Mouse (Mus musculus) lung, adult 2 months (tissue): Measurements from ENCODE around the gene Gpm6b. TPM values are rescaled to one million over a fixed set of nuclear protein-coding genes. Genes with fewer than 3 reads are reported as not detected.

ENCODE experiments used
- DNase-seq: peaks from one replicate; pipeline ENCODE4 v3.0.0; 2022
- H3K4me1 ChIP-seq: fragments of 200-500 bp; 2 replicates; pipeline ENCODE4 v1.6.1; 2011; ENCODE audit warnings: low read length; ENCODE audit not compliant: control insufficient read depth, insufficient read depth
- H3K4me3 ChIP-seq: fragments of 200-500 bp; replicated peaks from 2 replicates; pipeline ENCODE3; 2011; ENCODE audit warnings: low read depth, mild to moderate bottlenecking, control low read depth, low read length; ENCODE audit errors: extremely low read depth
- CTCF ChIP-seq: fragments of 200-500 bp; IDR thresholded peaks from 2 replicates; pipeline ENCODE4 v1.5.1; 2011; ENCODE audit warnings: mild to moderate bottlenecking, low read length, control low read depth; ENCODE audit not compliant: insufficient read depth
- POLR2A ChIP-seq: fragments of 200-500 bp; IDR thresholded peaks from 2 replicates; pipeline ENCODE4 v1.6.1; 2011; ENCODE audit warnings: low read depth, mild to moderate bottlenecking, control low read depth, low read length, borderline replicate concordance; ENCODE audit errors: extremely low read depth
- WGBS: fragments of 180-500 bp; shearing (Covaris S2); methylation state at CpG from one replicate; pipeline ENCODE4 v1.1.7; 2018; 5-methylcytosine and 5-hydroxymethylcytosine counted together
- polyA plus RNA-seq: library from polyadenylated mRNA; depleted of rRNA; stranded (reverse); fragments of >200 nt; gene quantifications from 2 replicates; pipeline ENCODE4 v1.2.3, GENCODE M21; 2012

Gene Gpm6b
- polyA plus RNA-seq, 1 experiment = 20.2 TPM

DNA sequence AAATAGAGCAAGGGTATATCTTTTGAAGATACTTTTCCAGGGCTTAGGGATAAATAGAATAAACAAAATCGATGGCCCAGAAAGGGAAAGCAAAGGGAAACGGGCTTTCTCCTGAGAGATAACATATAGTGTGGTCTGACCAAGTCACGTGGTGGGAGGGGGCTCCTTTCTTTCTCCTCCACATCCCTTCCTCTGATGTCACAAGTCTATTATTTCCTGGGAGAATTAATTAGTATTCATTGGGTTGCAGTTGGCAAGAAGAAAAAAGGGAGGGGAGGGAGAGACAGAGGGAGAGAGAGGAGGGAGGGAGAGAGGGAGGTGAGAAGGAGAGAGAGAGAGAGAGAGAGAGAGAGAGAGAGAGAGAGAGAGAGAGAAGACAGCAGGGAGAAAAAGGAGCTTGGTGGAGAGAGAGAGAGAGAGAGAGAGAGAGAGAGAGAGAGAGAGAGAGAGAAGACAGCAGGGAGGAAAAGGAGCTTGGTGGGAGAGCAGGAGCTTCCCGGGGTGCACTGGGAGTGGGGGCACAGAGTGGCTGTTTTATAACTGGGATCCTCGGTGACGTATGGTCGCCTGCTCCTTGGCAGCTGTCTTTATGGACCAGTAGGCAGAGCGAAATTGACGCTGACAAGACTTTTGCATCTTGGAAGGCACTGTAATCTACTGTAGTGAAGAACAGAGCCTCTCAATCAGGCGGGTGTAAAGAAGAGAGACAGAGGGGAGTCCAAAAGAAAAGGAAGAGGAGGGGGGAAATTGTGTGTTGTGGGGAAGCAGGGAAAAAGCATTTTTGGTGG lies 105.7 kb downstream of the Gpm6b start:
- Histone ChIP-seq H3K4me3 (no peak overlapping the region), H3K4me1 (no peaks in the 10 kb centered on the region)
- no peak for TF ChIP-seq CTCF
- TF ChIP-seq POLR2A = no peak
- 45% methylated on average over 10 of the region's 10 CpGs for WGBS
- DNase-seq = no peak

DNA sequence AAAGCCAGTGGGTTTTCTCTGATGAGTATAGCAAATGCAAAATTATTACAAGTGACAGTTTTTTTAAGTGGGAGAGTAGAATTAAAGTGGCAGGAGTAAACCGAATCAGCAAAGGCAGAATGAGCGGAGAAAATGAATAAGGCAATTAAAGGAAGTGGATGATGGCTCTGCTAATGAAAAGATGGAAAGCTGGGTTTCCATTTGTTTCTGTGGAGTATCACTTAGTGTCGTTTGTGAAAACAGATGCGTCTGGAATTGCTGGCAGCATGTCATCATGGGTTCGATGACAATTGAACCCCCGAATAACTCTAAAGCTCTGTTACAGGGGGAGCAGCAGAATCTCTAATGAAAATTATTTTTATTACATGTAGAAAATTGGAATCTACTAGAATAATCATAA lies 109.4 kb downstream of the Gpm6b start:
- H3K4me1 ChIP-seq = no peaks in the 10 kb centered on the region
- TF ChIP-seq POLR2A = no peak
- TF ChIP-seq CTCF = no peak
- H3K4me3 ChIP-seq = no peak overlapping the region
- WGBS = 82% methylated on average over 6 of the region's 6 CpGs
- DNase-seq = no peak

DNA sequence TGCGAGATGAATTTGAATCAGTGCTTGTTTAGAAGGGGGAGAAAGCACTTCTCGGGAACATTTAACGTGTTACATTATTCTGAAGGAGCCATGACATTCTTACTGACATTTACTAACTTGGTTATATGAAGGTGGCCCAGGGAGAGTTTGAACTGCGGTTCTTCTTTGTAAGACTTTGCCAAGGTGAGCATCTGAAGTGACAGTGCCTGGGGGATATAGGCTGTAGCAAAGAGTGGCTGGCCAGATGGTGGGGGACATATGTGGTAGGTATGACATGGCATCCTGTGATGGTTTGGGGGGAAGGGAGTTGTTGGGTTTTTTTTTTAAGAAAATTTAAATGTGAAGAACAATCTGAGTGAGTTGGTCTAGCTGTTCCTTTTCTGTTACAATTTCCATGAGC lies 109.9 kb downstream of the Gpm6b start:
- Histone ChIP-seq H3K4me1 (no peaks in the 10 kb centered on the region), H3K4me3 (no peak overlapping the region)
- WGBS = 78% methylated on average over 4 of the region's 4 CpGs
- DNase-seq = no peak
- no peak for TF ChIP-seq POLR2A
- TF ChIP-seq CTCF = no peak

DNA sequence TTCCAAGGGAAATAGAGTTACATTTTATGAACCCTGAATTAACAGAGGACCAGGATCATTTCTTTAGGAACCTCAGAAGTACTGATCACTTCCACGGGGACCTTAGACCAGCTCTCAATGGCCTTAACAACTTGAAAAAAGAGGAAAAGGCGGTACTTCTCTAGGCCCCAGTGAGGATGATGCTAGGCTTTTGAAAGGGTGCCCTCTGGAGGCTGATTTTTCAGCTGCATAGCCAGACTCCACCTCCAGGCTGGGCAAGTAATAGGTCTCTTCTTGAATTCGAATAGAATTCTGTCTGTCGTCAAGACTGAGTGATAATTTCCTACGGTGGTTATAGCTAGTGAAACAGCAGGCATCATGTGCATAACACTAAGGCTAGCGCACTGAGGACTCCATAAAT lies 113.1 kb downstream of the Gpm6b start:
- peak; percentile 61 for TF ChIP-seq CTCF
- no peak for TF ChIP-seq POLR2A
- no peak overlapping the region for H3K4me3 ChIP-seq
- peak; percentile 28 for DNase-seq
- 25% methylated on average over 6 of the region's 6 CpGs for WGBS
- no peaks in the 10 kb centered on the region for H3K4me1 ChIP-seq

DNA sequence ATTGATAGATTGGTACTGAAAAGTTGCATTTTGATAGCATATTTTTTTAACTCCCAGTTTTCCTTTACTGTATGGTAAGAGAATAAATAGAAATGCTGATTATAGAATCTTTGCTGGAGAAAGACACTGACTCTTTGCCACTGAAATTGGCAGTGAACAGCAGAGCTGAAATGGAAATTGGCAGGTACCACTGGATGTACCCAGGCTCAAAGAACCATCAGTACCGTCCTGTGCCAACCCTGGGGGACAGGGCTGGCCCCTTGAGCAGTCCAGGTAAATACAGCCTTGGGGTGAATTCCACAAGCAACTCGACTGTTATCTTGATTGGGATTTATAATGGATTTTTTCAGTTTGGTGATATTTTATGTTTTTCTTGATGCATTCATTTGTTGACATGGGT lies 114.7 kb downstream of the Gpm6b start:
- no peak for DNase-seq
- no peak overlapping the region for H3K4me3 ChIP-seq
- H3K4me1 ChIP-seq = no peaks in the 10 kb centered on the region
- 60% methylated on average over 2 of the region's 2 CpGs for WGBS
- TF ChIP-seq POLR2A (no peak), CTCF (no peak)

DNA sequence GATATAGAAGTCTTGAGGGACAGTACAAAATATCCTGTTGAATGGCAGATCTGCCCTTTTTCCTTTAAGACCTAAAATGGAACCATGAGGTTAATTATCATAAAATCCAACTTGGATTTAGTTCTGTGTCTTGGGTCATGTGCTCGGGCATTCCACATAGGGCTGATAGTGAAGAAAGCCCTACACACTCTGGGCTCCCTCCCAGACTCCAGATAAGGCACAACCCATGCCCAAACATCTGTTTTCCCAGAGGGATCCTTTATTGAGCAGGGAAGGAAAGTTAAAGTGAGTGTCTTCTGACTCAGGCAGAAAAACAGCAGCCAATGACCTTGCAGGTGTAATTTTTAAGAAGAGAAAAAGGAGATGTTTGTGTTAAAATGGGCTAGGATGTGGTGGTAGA lies 116.2 kb downstream of the Gpm6b start:
- TF ChIP-seq POLR2A = no peak
- TF ChIP-seq CTCF = no peak
- WGBS = 53% methylated on average over 1 of the region's 1 CpGs
- no peaks in the 10 kb centered on the region for H3K4me1 ChIP-seq

DNA sequence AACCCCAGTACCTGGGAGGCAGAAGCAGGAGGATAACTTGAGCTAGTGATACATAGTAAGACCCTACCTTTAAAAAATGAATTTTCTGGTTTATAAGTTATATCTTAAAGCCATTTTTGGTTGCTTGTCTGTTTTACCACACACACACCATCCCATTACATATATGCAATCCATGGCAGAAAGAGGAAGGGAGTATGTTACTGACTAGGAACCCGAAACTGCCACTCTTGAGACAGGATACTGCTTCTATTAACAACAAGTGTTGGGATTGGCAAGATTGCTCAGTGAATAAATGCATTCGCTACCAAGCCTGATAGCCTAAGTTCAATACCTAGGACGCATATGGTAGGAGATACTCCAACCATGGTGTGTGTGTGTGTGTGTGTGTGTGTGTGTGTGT lies 117.6 kb downstream of the Gpm6b start:
- no peak for TF ChIP-seq POLR2A
- TF ChIP-seq CTCF = no peak
- 87% methylated on average over 3 of the region's 3 CpGs for WGBS
- Histone ChIP-seq H3K4me3 (no peak overlapping the region), H3K4me1 (no peaks in the 10 kb centered on the region)
- no peak for DNase-seq

More for the DNA sequence above, 116.2 kb downstream of the Gpm6b start:
- no peak overlapping the region for H3K4me3 ChIP-seq
- DNase-seq = no peak

DNA sequence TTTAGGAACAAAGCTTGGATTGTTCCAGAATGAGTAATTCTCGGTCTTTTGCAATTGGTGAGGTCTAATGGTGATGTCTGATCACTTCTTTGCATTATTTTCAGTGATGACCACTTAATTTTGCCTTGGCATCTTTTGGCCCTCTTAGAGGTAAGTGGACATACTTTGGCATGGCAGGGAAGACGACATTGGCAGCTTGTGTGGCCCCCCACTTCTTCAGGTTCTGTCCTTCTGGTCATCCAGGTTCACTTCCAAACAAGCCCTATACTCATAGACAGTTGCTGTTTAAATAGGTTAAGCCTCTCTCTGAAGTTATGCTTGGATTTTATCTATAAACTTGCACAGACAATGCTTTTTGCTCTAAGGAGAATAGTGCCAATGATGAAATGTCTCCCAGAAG lies 120.2 kb downstream of the Gpm6b start:
- Histone ChIP-seq H3K4me3 (no peak overlapping the region), H3K4me1 (no peaks in the 10 kb centered on the region)
- DNase-seq = no peak
- 65% methylated on average over 2 of the region's 2 CpGs for WGBS
- TF ChIP-seq POLR2A (no peak), CTCF (no peak)

DNA sequence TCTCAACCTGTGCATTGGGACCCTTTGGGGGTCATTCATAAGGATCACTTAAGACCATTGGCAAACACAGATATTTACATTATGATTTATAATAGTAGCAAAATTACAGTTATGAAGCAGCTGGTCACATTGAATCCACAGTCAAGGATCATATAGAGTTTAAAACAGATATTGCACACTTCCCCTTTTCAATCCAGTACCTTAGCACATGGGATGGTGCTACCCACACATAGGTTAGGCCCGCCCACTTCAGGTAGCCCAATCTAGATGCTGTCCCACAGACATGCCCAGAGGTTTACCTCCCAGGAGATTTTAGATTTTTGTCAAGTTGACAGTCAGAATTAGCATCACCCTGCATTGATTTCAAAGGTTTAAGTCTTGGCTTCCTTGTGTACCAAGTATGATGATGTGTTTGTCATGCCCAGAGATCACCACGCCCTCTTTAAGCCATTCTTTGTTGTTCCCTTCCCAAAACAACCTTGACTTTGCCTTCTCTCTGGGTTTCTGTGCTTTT lies 121.3 kb downstream of the Gpm6b start:
- Histone ChIP-seq H3K4me3 (no peak overlapping the region), H3K4me1 (no peaks in the 10 kb centered on the region)
- no peak for TF ChIP-seq POLR2A
- TF ChIP-seq CTCF = no peak
- 73% methylated on average over 2 of the region's 2 CpGs for WGBS
- no peak for DNase-seq

DNA sequence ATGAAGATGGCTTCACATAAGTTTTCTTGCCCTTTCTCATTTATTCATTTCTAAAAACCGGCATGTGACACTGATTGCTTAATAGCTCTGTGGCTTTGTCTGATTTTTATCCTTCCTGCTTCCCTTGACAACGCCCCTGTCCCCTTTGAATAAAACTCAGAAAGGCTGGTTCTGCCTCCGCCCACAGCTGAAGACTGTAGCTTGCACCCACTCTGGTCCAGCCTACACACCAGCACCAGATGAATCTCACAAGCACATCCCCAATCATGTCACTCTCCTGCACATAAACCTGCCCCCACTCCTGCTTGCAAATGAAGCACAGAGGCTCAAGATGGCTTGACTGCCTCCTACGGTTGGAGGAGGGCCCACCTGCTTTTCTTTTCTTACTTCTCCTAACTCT lies 121.7 kb downstream of the Gpm6b start:
- Histone ChIP-seq H3K4me1 (no peaks in the 10 kb centered on the region), H3K4me3 (no peak overlapping the region)
- DNase-seq = no peak
- TF ChIP-seq POLR2A = no peak
- no peak for TF ChIP-seq CTCF
- WGBS = 72% methylated on average over 4 of the region's 4 CpGs
